Mouse (Mus musculus) adrenal gland, adult 8-10 months (tissue): Measurements from ENCODE around the gene Fbxl17. TPM values are rescaled to one million over a fixed set of nuclear protein-coding genes. Genes with fewer than 3 reads are reported as not detected.

Source experiments
- DNase-seq: peaks from one replicate; pipeline ENCODE4 v3.0.0; 2022
- total RNA-seq, 4 experiments: library from RNA; stranded (reverse); gene quantifications; 2 replicates each; pipeline ENCODE4 v1.2.4; 2022

The Fbxl17 gene
- total RNA-seq, 4 experiments from 2014 or later, result 35.8 to 48.6 (median 42.7) TPM

- no peak for DNase-seq
Observed at GRCm38 (mm10) chr17:63164289-63164688, 335.5 kb downstream of the Fbxl17 start.

DNA sequence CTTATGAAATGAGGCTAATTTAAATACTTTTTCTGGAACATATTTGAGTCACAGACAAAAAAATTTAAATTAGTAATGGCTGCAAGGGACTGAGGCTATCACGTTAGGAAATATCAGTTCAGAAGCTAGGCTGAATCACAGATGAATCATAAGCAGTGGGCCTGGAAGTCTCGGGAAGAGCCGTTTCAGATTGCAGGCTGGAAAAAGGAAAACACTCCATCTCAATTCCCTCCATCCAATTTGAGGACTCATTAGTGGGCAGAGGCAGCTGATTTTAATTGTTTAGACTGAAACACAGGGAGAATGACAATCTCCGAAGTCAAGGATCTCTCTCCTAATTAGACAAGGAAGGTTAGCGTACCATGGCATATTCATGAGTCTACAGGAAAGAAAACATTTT is 337.9 kb downstream of the Fbxl17 start:
- DNase-seq, result no peak

- no peak for DNase-seq
Observed at GRCm38 (mm10) chr17:63159196-63159595, 340.6 kb downstream of the Fbxl17 start.

GRCm38 (mm10) chr17:63158436-63158835 is 341.4 kb downstream of the Fbxl17 start:
- no peak for DNase-seq

DNA sequence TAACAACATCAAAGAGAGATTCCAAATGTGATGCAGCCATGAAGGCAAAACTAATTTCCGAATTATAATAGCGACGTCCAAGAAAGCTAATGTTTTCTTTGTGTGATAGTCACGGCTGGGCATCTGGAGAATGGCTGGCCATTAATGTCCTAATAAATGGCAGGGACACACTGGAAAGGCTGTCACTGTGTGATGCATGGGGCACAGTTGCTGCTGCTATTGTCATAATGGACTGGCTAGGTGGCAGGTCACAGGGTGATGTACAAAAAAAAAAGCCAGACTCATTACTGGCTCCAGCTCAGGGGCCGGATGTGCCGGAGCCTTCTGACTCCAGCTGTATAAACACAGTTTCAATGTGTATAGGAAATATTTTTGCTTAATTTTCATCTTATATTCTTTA is 341.9 kb downstream of the Fbxl17 start:
- DNase-seq, result no peak

GRCm38 (mm10) chr17:63157019-63157418 is 342.8 kb downstream of the Fbxl17 start:
- DNase-seq, result no peak

- DNase-seq, result no peak
Observed at GRCm38 (mm10) chr17:63146514-63146913, 353.3 kb downstream of the Fbxl17 start.

- peak; percentile 39 for DNase-seq
Observed at GRCm38 (mm10) chr17:63145751-63146491, 353.9 kb downstream of the Fbxl17 start.

GRCm38 (mm10) chr17:63145311-63145741 is 354.5 kb downstream of the Fbxl17 start:
- no peak for DNase-seq

- no peak for DNase-seq
Observed at GRCm38 (mm10) chr17:63143825-63144224, 356.0 kb downstream of the Fbxl17 start.

DNA sequence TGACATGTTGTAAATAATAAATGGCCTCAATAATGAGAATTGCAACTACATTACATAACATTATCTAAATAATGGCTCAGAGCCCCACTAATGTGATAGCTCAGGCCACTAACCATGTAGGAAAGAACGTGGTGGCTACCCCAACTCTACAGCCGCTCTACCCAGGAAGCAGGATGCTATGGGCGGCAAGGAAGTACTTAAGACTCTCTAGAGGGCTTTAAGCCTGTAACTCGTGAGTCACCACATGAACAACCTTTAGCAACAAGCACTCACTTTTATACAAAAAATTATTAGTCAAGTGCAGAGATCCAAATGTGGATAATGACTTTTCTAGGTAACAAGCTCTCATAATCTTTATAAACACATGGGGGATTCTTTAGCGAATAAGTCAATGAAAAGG is 365.0 kb downstream of the Fbxl17 start:
- DNase-seq, result no peak

DNA sequence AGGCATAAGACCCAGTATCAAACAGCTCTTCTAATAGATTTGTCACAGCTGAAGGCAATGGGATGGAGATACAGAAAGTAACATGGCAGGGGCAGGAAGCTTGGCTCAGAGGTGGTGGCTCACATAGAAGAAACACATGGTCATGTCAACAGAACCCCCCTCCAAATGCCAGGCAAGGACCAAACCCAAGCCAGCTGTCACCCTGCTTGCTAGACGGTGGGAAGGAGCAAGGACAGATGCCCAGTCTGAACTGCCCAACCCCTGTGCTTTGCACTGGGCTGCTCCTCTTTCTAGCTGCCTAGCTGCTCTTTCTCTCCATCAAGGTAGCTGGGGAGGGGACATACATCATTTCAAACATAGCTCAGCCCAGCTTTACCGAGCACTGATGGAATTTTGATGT is 377.4 kb downstream of the Fbxl17 start:
- no peak for DNase-seq

GRCm38 (mm10) chr17:63119701-63120100 is 380.1 kb downstream of the Fbxl17 start:
- DNase-seq, result no peak

GRCm38 (mm10) chr17:63119077-63119476 is 380.7 kb downstream of the Fbxl17 start:
- DNase-seq, result no peak

DNA sequence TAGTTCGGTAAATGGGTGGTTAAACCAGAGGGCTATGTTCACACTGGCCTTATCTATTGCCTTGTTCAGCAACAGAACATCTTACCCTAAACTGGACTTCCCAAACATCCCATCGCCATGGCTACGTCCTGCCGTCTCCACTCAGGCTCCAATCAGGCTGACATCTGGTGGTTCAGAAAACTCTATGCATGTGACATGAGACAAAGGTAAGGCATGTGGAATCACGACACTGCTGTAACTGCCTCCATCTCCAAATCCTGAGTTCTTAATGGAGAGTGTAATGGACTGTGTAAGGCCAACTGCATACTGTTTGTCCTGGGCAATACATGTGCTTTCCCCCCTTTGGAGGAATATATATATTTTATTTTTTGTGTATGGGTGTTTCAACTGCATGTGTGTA is 382.7 kb downstream of the Fbxl17 start:
- DNase-seq, result no peak

GRCm38 (mm10) chr17:63114399-63115085 is 385.3 kb downstream of the Fbxl17 start:
- DNase-seq, result no peak

GRCm38 (mm10) chr17:63112826-63113225 is 387.0 kb downstream of the Fbxl17 start:
- no peak for DNase-seq

DNA sequence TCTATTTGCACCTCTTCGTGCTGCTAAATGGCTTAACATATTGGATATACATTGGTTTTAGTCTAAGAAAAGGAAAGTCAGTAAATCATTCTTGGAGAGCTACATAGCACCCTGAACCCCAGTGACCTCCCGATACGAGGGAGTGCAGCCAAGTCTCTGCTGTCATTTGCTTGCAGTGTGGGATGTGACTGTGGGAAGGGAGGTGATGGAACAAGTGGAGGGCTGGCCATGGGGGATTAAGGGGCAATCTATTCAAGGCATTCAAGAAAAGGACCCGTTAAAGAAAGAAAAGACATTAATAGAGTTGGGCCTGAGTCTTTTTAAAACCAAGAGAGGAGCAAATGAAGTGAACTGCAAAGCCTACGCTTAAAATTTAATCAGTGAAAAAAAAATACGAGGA is 388.8 kb downstream of the Fbxl17 start:
- DNase-seq, result no peak

DNA sequence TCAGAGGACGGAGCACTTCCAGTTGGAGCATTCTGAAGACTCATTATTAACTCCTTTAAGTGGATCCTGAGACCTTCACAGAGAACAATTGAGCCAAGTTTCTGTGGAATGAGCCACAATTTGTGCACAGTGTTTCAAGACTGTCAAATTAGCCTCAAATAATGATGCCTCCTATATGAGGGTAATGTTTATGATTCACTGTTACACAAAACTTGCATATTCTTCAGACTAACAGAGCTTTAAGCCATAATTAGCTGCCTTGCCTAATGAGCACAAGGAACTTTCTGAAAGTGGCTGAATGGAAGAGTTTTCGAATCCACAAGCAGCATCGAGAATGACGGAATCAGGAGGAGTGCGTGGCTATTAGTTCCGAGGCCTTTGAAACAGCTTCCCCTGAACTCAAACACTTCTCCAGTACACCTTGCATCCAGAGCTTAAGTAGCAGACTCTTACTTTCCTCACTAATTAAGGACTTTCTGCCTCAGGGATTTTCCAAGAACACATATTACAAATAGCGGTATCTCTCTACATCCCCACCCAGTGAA is 389.5 kb downstream of the Fbxl17 start:
- DNase-seq, result no peak

GRCm38 (mm10) chr17:63108035-63108434 is 391.8 kb downstream of the Fbxl17 start:
- DNase-seq, result no peak

GRCm38 (mm10) chr17:63107515-63107914 is 392.3 kb downstream of the Fbxl17 start:
- no peak for DNase-seq

DNA sequence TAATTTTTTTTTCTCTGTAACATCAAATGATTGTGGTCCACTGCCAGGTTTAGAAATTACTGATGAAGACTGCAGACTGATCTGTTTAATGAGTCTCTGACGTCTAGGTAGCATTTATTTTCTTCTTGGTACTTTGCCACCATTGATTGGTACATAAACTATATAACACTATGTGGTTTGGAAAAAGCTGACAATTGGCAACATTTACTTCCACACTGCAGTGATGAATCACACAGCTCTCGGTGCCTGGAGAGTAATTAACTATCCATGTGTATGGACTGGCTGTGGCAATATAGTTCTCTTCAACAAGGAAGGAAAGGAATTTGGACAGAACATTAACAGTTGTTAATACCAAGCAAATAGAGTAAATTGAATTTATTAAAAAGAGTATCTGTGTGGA is 404.3 kb downstream of the Fbxl17 start:
- DNase-seq, result no peak

DNA sequence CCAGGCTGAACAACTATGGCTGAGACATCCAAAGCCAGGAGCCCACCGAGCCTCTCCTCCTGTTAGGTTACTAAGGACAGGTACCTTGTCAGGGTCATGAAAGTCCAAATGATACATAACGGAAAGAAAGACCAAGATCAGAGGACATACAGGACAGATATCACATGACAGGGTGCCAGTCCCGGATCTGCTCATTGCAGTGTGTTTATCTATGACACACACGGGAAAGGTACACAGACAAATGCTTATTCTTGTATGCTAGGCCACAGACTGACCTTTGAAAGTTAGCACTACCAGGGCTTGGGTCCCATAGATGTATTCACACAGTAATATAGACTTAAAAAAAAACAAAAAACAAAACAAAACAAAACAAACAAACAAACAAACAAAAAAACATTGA is 404.8 kb downstream of the Fbxl17 start:
- DNase-seq, result no peak

- DNase-seq, result no peak
Observed at GRCm38 (mm10) chr17:63093184-63093583, 406.6 kb downstream of the Fbxl17 start.
